Mouse (Mus musculus): Measurements from ENCODE around the gene Nacc2. TPM values are rescaled to one million over a fixed set of nuclear protein-coding genes. Genes with fewer than 3 reads are reported as not detected.

The Nacc2 gene
- total and polyA plus RNA-seq, 2 experiments from 2014 or later, result 29.9 to 61.4 TPM

GRCm38 (mm10) chr2:26021561-26022257 is 101.3 kb downstream of the Nacc2 start, which contains the start of gene Ubac1:
Gene Ubac1 (minus strand): TSS chr2:26021747.
- peaks cover 11% of the 10 kb centered on the region for H3K4me1 ChIP-seq (ENCODE audit: insufficient read depth, low read length)
- peak within 1 kb of the TSS; percentile 80 for H3K9ac ChIP-seq (replicated peaks; ENCODE audit: low read length)
- H3K9me3 ChIP-seq (ENCODE audit: low read length), result no peaks in the 10 kb centered on the region
- H3K4me2 ChIP-seq (ENCODE audit: low read depth, low read length), result peak within 1 kb of the TSS; percentile 84
- no peak for TF ChIP-seq CTCF (IDR thresholded peaks at IDR 0.05; ENCODE audit: low read depth)
- H3K27ac ChIP-seq, result peak within 1 kb of the TSS; percentile 93
- DNase-seq (ENCODE audit: low spot score), result peak; percentile 97
- no peaks in the 10 kb centered on the region for H3K27me3 ChIP-seq (ENCODE audit: insufficient read depth, low read length)
- ATAC-seq, result peak; percentile 94
- H3K36me3 ChIP-seq (ENCODE audit: insufficient read depth, low read length), result no peaks in the 10 kb centered on the region
- H3K4me3 ChIP-seq (ENCODE audit: low read length), result peak within 1 kb of the TSS; percentile 72
- 5% methylated on average over 49 of the region's 50 CpGs for WGBS

GRCm38 (mm10) chr2:26020714-26021560 is 102.1 kb downstream of the Nacc2 start:
- Histone ChIP-seq H3K4me1 (ENCODE audit: insufficient read depth, low read length) (peaks cover 11% of the 10 kb centered on the region), H3K9me3 (ENCODE audit: low read length) (no peaks in the 10 kb centered on the region), H3K4me3 (ENCODE audit: low read length) (peak overlapping the region; percentile 72), H3K36me3 (ENCODE audit: insufficient read depth, low read length) (no peaks in the 10 kb centered on the region), H3K27me3 (ENCODE audit: insufficient read depth, low read length) (no peaks in the 10 kb centered on the region), H3K4me2 (ENCODE audit: low read depth, low read length) (peak overlapping the region; percentile 84), H3K9ac (replicated peaks; ENCODE audit: low read length) (peak overlapping the region; percentile 80), H3K27ac (peak overlapping the region; percentile 93)
- WGBS, result 2% methylated on average over 38 of the region's 38 CpGs
- DNase-seq (ENCODE audit: low spot score) (peak; percentile 66), ATAC-seq (peak; percentile 30)
- no peak for TF ChIP-seq CTCF (IDR thresholded peaks at IDR 0.05; ENCODE audit: low read depth)

- H3K4me3 ChIP-seq (ENCODE audit: low read length), result no peak overlapping the region
- peaks cover 6% of the 10 kb centered on the region; the same call in 1 of the 2 replicates for H3K36me3 ChIP-seq (ENCODE audit: insufficient read depth, low read length)
- H3K27ac ChIP-seq, result peak overlapping the region; percentile 93; the same call in 1 of the 2 replicates
- peak overlapping the region; percentile 80 for H3K9ac ChIP-seq (replicated peaks; ENCODE audit: low read length)
- DNase-seq (ENCODE audit: low spot score), result no peak
- ATAC-seq, result no peak
- 86% methylated on average over 3 of the region's 3 CpGs for WGBS
- H3K4me1 ChIP-seq (ENCODE audit: insufficient read depth, low read length), result peaks cover 11% of the 10 kb centered on the region
- H3K4me2 ChIP-seq (ENCODE audit: low read depth, low read length), result peak overlapping the region; percentile 84
- no peaks in the 10 kb centered on the region for H3K9me3 ChIP-seq (ENCODE audit: low read length)
- no peak for TF ChIP-seq CTCF (IDR thresholded peaks at IDR 0.05; ENCODE audit: low read depth)
- no peaks in the 10 kb centered on the region for H3K27me3 ChIP-seq (ENCODE audit: insufficient read depth, low read length)
Measured at GRCm38 (mm10) chr2:26019923-26020322, 103.1 kb downstream of the Nacc2 start.

- no peaks in the 10 kb centered on the region for H3K27me3 ChIP-seq (ENCODE audit: insufficient read depth, low read length)
- no peak overlapping the region for H3K4me3 ChIP-seq (ENCODE audit: low read length)
- H3K9me3 ChIP-seq (ENCODE audit: low read length), result no peaks in the 10 kb centered on the region
- peaks cover 11% of the 10 kb centered on the region for H3K4me1 ChIP-seq (ENCODE audit: insufficient read depth, low read length)
- no peak for TF ChIP-seq CTCF (IDR thresholded peaks at IDR 0.05; ENCODE audit: low read depth)
- H3K9ac ChIP-seq (replicated peaks; ENCODE audit: low read length), result no peak overlapping the region
- WGBS, result 74% methylated on average over 4 of the region's 4 CpGs
- no peak for ATAC-seq
- H3K4me2 ChIP-seq (ENCODE audit: low read depth, low read length), result no peak overlapping the region
- peaks cover 21% of the 10 kb centered on the region for H3K36me3 ChIP-seq (ENCODE audit: insufficient read depth, low read length)
- DNase-seq (ENCODE audit: low spot score), result no peak
- no peak overlapping the region for H3K27ac ChIP-seq
Measured at GRCm38 (mm10) chr2:26017326-26017725, 105.7 kb downstream of the Nacc2 start.

- TF ChIP-seq CTCF (IDR thresholded peaks at IDR 0.05; ENCODE audit: low read depth), result no peak
- Histone ChIP-seq H3K27me3 (ENCODE audit: insufficient read depth, low read length) (no peaks in the 10 kb centered on the region), H3K9ac (replicated peaks; ENCODE audit: low read length) (no peak overlapping the region), H3K4me3 (ENCODE audit: low read length) (no peak overlapping the region), H3K4me1 (ENCODE audit: insufficient read depth, low read length) (no peaks in the 10 kb centered on the region), H3K9me3 (ENCODE audit: low read length) (no peaks in the 10 kb centered on the region), H3K27ac (no peak overlapping the region), H3K36me3 (ENCODE audit: insufficient read depth, low read length) (peaks cover 54% of the 10 kb centered on the region), H3K4me2 (ENCODE audit: low read depth, low read length) (no peak overlapping the region)
- ATAC-seq, result no peak
- no peak for DNase-seq (ENCODE audit: low spot score)
- 95% methylated on average over 3 of the region's 3 CpGs for WGBS
Measured at GRCm38 (mm10) chr2:26013674-26014073, 109.3 kb downstream of the Nacc2 start.

GRCm38 (mm10) chr2:26011420-26011819 is 111.6 kb downstream of the Nacc2 start:
- H3K4me1 ChIP-seq (ENCODE audit: insufficient read depth, low read length), result no peaks in the 10 kb centered on the region
- H3K36me3 ChIP-seq (ENCODE audit: insufficient read depth, low read length), result peaks cover 74% of the 10 kb centered on the region

More at GRCm38 (mm10) chr2:26011420-26011819, 111.6 kb downstream of the Nacc2 start:
- 71% methylated on average over 1 of the region's 1 CpGs for WGBS
- no peak overlapping the region for H3K4me2 ChIP-seq (ENCODE audit: low read depth, low read length)
- ATAC-seq (no peak), DNase-seq (ENCODE audit: low spot score) (no peak)
- no peak overlapping the region for H3K4me3 ChIP-seq (ENCODE audit: low read length)
- no peak overlapping the region for H3K27ac ChIP-seq
- H3K9ac ChIP-seq (replicated peaks; ENCODE audit: low read length), result no peak overlapping the region
- H3K27me3 ChIP-seq (ENCODE audit: insufficient read depth, low read length), result no peaks in the 10 kb centered on the region
- no peak for TF ChIP-seq CTCF (IDR thresholded peaks at IDR 0.05; ENCODE audit: low read depth)
- no peaks in the 10 kb centered on the region for H3K9me3 ChIP-seq (ENCODE audit: low read length)

Other genes starting within 250 kb of the Nacc2 start
- 98.7 and 106 TPM in 2 replicates for gene Camsap1, start 139.9 kb downstream of the Nacc2 start, total RNA-seq (2014; rRNA removed)
- 44.1 and 56.8 TPM in 2 replicates for gene Camsap1, start 139.9 kb downstream of the Nacc2 start, polyA plus RNA-seq (2015; fragmentation: Nextera tagmentation; extraction: Ambion mirVana)
- 93.6 and 131 TPM in 2 replicates for gene Ubac1, start 101.5 kb downstream of the Nacc2 start, total RNA-seq (2014; rRNA removed)
- gene Ubac1, start 101.5 kb downstream of the Nacc2 start, polyA plus RNA-seq (2015; fragmentation: Nextera tagmentation; extraction: Ambion mirVana), result 148 and 150 TPM in 2 replicates
- gene Lhx3, start 85.1 kb upstream of the Nacc2 start, total RNA-seq (2014; rRNA removed), result 2.3 and 7.8 TPM in 2 replicates
- gene Lhx3, start 85.1 kb upstream of the Nacc2 start, polyA plus RNA-seq (2015; fragmentation: Nextera tagmentation; extraction: Ambion mirVana), result 2.2 and 3.2 TPM in 2 replicates
- 20.5 and 24.5 TPM in 2 replicates for gene Qsox2, start 114.3 kb upstream of the Nacc2 start, total RNA-seq (2014; rRNA removed)
- 8.8 and 9.4 TPM in 2 replicates for gene Qsox2, start 114.3 kb upstream of the Nacc2 start, polyA plus RNA-seq (2015; fragmentation: Nextera tagmentation; extraction: Ambion mirVana)
- 1.3 and 2.7 TPM in 2 replicates for gene Ccdc187, start 171.3 kb upstream of the Nacc2 start, total RNA-seq (2014; rRNA removed)
- gene Ccdc187, start 171.3 kb upstream of the Nacc2 start, polyA plus RNA-seq (2015; fragmentation: Nextera tagmentation; extraction: Ambion mirVana), result 0.18 TPM in 2 replicates
- 310 and 330 TPM in 2 replicates for gene Gpsm1, start 192.3 kb upstream of the Nacc2 start, total RNA-seq (2014; rRNA removed)
- gene Gpsm1, start 192.3 kb upstream of the Nacc2 start, polyA plus RNA-seq (2015; fragmentation: Nextera tagmentation; extraction: Ambion mirVana), result 147 and 155 TPM in 2 replicates
- 38.2 and 38.5 TPM in 2 replicates for gene Dnlz, start 228.9 kb upstream of the Nacc2 start, total RNA-seq (2014; rRNA removed)
- 25.6 and 28.2 TPM in 2 replicates for gene Dnlz, start 228.9 kb upstream of the Nacc2 start, polyA plus RNA-seq (2015; fragmentation: Nextera tagmentation; extraction: Ambion mirVana)
- gene Card9, start 237.7 kb upstream of the Nacc2 start, total RNA-seq (2014; rRNA removed), result 2.0 and 24.2 TPM in 2 replicates
- gene Card9, start 237.7 kb upstream of the Nacc2 start, polyA plus RNA-seq (2015; fragmentation: Nextera tagmentation; extraction: Ambion mirVana), result 1.5 and 1.6 TPM in 2 replicates